ENCODE assay signal across 8 mouse cellular contexts in the genomic region with DNA sequence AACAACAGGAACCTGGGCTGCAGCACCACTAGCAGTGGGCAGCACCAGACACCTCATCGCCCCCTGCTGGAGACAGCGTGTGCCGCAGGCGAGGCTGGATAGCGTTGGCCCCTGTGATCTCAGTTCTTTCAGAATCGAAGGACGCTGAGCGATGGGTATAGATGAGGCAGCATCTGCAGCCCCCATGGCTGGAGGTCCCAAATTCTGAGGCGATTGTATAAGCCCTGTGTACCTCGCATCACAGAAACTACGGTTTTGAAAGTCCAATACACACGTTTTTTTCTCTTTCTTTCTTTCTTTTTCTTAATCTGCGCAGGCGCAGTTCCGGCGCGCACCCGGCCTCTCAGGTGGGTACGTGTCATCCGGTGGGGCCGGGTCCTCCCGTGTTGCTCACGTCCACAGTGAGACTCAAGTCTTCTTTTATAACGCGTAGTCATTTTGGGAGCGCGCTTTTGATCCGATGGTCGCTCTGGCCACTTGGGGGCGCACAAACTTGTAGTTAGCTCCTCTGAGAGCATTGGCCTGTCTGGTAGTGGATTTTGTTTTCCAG.
DNase-seq lines count a peak whose midpoint lies in the region; ATAC-seq and TF ChIP-seq lines count a peak whose summit lies in the region.

No protein-coding gene starts in this region.

- no peak overlapping the region for H3K27ac ChIP-seq in heart, embryonic 13.5 days (replicated peaks)
- H3K27ac ChIP-seq in liver, embryonic 12.5 days = no peak overlapping the region; the same call in 1 of the 2 replicates
- no peak overlapping the region for H3K27ac ChIP-seq in stomach, embryonic 15.5 days

- TF ChIP-seq POLR2A in brain, embryonic 14.5 days (IDR thresholded peaks at IDR 0.05; ENCODE audit: borderline replicate concordance, extremely low read depth, insufficient read depth, insufficient read length, poor library complexity, severe bottlenecking) = no peak

- no peaks in the 10 kb centered on the region for H3K9me3 ChIP-seq in erythroblast, embryonic 14.5 days (ENCODE audit: control insufficient read depth, low read length)
- H3K9me3 ChIP-seq in heart, embryonic 13.5 days = no peaks in the 10 kb centered on the region
- no peaks in the 10 kb centered on the region for H3K9me3 ChIP-seq in liver, embryonic 12.5 days (replicated peaks)
- no peaks in the 10 kb centered on the region for H3K9me3 ChIP-seq in stomach, embryonic 15.5 days

- H3K79me2 ChIP-seq in C2C12 (ENCODE audit: control insufficient read depth, insufficient read depth) = no peaks in the 10 kb centered on the region

- peak; percentile 96 for TF ChIP-seq CTCF in C2C12 (IDR thresholded peaks at IDR 0.05; ENCODE audit: control insufficient read depth, insufficient read depth, insufficient read length)
- TF ChIP-seq CTCF in brain, embryonic 14.5 days (IDR thresholded peaks at IDR 0.05; ENCODE audit: borderline replicate concordance, extremely low read depth, insufficient read depth, insufficient read length) = peak; percentile 95

- peak overlapping the region; percentile 31 for H3K4me3 ChIP-seq in C2C12 (ENCODE audit: insufficient read depth, poor library complexity, severe bottlenecking)
- peak overlapping the region; percentile 84 for H3K4me3 ChIP-seq in erythroblast, embryonic 14.5 days (replicated peaks)
- H3K4me3 ChIP-seq in heart, embryonic 13.5 days = peak overlapping the region; percentile 72
- peak overlapping the region; percentile 61 for H3K4me3 ChIP-seq in liver, embryonic 12.5 days
- H3K4me3 ChIP-seq in stomach, embryonic 15.5 days (replicated peaks) = peak overlapping the region; percentile 54

- H3K4me2 ChIP-seq in heart, embryonic 13.5 days = peak overlapping the region; percentile 91
- peak overlapping the region; percentile 73 for H3K4me2 ChIP-seq in liver, embryonic 12.5 days
- H3K4me2 ChIP-seq in stomach, embryonic 15.5 days = peak overlapping the region; percentile 70

- no peaks in the 10 kb centered on the region for H3K79me3 ChIP-seq in C2C12 (ENCODE audit: low read depth)

- H3K4me1 ChIP-seq in erythroblast, embryonic 14.5 days (ENCODE audit: control insufficient read depth) = peaks cover 10% of the 10 kb centered on the region
- H3K4me1 ChIP-seq in heart, embryonic 13.5 days = no peaks in the 10 kb centered on the region
- no peaks in the 10 kb centered on the region for H3K4me1 ChIP-seq in liver, embryonic 12.5 days
- no peaks in the 10 kb centered on the region for H3K4me1 ChIP-seq in stomach, embryonic 15.5 days

- DNase-seq in brain, embryonic 14.5 days (ENCODE audit: low read depth) = peak; percentile 93
- DNase-seq in kidney, postnatal 10 days = peak; percentile 89
- peak; percentile 73 to 80 for DNase-seq in natural killer cell, adult 2 months (ENCODE audit: low spot score in 2 of 2)

- H3K36me3 ChIP-seq in C2C12 (ENCODE audit: control insufficient read depth, insufficient read depth) = no peaks in the 10 kb centered on the region
- H3K36me3 ChIP-seq in erythroblast, embryonic 14.5 days (ENCODE audit: control insufficient read depth) = no peaks in the 10 kb centered on the region
- no peaks in the 10 kb centered on the region for H3K36me3 ChIP-seq in heart, embryonic 13.5 days
- H3K36me3 ChIP-seq in liver, embryonic 12.5 days = no peaks in the 10 kb centered on the region
- H3K36me3 ChIP-seq in stomach, embryonic 15.5 days = no peaks in the 10 kb centered on the region

- 1% methylated on average over 30 of the region's 30 CpGs for WGBS in heart, embryonic 13.5 days
- under 1% methylated on average over 30 of the region's 30 CpGs for WGBS in liver, embryonic 12.5 days (ENCODE audit: insufficient replicate concordance)
- under 1% methylated on average over 30 of the region's 30 CpGs for WGBS in stomach, embryonic 15.5 days

- no peaks in the 10 kb centered on the region for H3K27me3 ChIP-seq in C2C12 (ENCODE audit: control insufficient read depth, insufficient read depth, insufficient read length)
- no peaks in the 10 kb centered on the region for H3K27me3 ChIP-seq in erythroblast, embryonic 14.5 days (ENCODE audit: control insufficient read depth)
- H3K27me3 ChIP-seq in heart, embryonic 13.5 days (replicated peaks) = no peaks in the 10 kb centered on the region
- no peaks in the 10 kb centered on the region for H3K27me3 ChIP-seq in liver, embryonic 12.5 days (replicated peaks)
- no peaks in the 10 kb centered on the region for H3K27me3 ChIP-seq in stomach, embryonic 15.5 days (replicated peaks)

- peak overlapping the region; percentile 31 for H3ac ChIP-seq in C2C12 (ENCODE audit: control insufficient read depth, insufficient read length, low read depth)

- H3K9ac ChIP-seq in heart, embryonic 13.5 days = peak overlapping the region; percentile 80
- H3K9ac ChIP-seq in liver, embryonic 12.5 days = peak overlapping the region; percentile 65
- peak overlapping the region; percentile 14; the same call in 1 of the 2 replicates for H3K9ac ChIP-seq in stomach, embryonic 15.5 days

- no peak for ATAC-seq in heart, embryonic 13.5 days (ENCODE audit: extremely low read depth, insufficient number of reproducible peaks, low FRiP score, low TSS enrichment)
- ATAC-seq in liver, embryonic 12.5 days = peak; percentile 94
- ATAC-seq in stomach, embryonic 15.5 days (ENCODE audit: insufficient read depth, low FRiP score, low read depth) = peak; percentile 92

TF ChIP-seq in C2C12, 6 proteins besides CTCF, POLR2A, EP300 and RAD21:
- TF ChIP-seq CEBPB (IDR thresholded peaks at IDR 0.05; ENCODE audit: low read depth) (no peak), MYOG (IDR thresholded peaks at IDR 0.05; ENCODE audit: control insufficient read depth, extremely low read depth, insufficient read length) (no peak), MAX (IDR thresholded peaks at IDR 0.05) (no peak), FOSL1 (IDR thresholded peaks at IDR 0.05; ENCODE audit: insufficient read depth, low read length, poor library complexity, severe bottlenecking) (no peak), USF1 (IDR thresholded peaks at IDR 0.05; ENCODE audit: low read depth) (no peak), MYOD1 (IDR thresholded peaks at IDR 0.05; ENCODE audit: control insufficient read depth, insufficient read length, low read depth) (no peak)

Comparison
In these comparisons a context has a peak if more than half of its experiments do, and no peak if none do; other contexts are left out.
1. H3K4me3 ChIP-seq: peak in every context shown above with its lines; median percentile 84 in erythroblast, embryonic 14.5 days; 72 in heart, embryonic 13.5 days; 61 in liver, embryonic 12.5 days; 54 in stomach, embryonic 15.5 days; 31 in C2C12.
2. H3K9ac ChIP-seq: peak in every context shown above with its lines; median percentile 80 in heart, embryonic 13.5 days; 65 in liver, embryonic 12.5 days; 14 in stomach, embryonic 15.5 days.